Mouse (Mus musculus) neural tube, embryonic 15.5 days (tissue): ENCODE measurements around the gene Cct2. TPM values are rescaled to one million over a fixed set of nuclear protein-coding genes. Genes with fewer than 3 reads are reported as not detected.

Experiments used
- ATAC-seq: fragments of 200-750 bp; cut with Nextera tagmentation; 2 replicates; pipeline ENCODE4 v1.8.0; 2017; ENCODE audit warnings: mild to moderate bottlenecking, moderate TSS enrichment, moderate library complexity; ENCODE audit not compliant: low FRiP score
- H3K27ac ChIP-seq: fragments of 300-500 bp; sonication (generic); replicated peaks from 2 replicates; pipeline ENCODE4 v1.5.1; 2015; ENCODE audit warnings: mild to moderate bottlenecking, inconsistent platforms
- H3K27me3 ChIP-seq: fragments of 300-500 bp; sonication (generic); replicated peaks from 2 replicates; pipeline ENCODE4 v1.6.1; 2015; ENCODE audit warnings: inconsistent platforms
- H3K36me3 ChIP-seq: fragments of 300-500 bp; sonication (generic); 2 replicates; pipeline ENCODE4 v1.6.1; 2015; ENCODE audit warnings: inconsistent platforms
- H3K4me1 ChIP-seq: fragments of 300-500 bp; sonication (generic); 2 replicates; pipeline ENCODE4 v1.6.1; 2015; ENCODE audit warnings: inconsistent platforms
- H3K4me2 ChIP-seq: fragments of 300-500 bp; sonication (generic); 2 replicates; pipeline ENCODE4 v1.6.1; 2015; ENCODE audit warnings: inconsistent platforms, mild to moderate bottlenecking, moderate library complexity
- H3K4me3 ChIP-seq: fragments of 300-500 bp; sonication (generic); replicated peaks from 2 replicates; pipeline ENCODE4 v1.5.1; 2015; ENCODE audit warnings: mild to moderate bottlenecking, inconsistent platforms
- H3K9ac ChIP-seq: fragments of 300-500 bp; sonication (generic); replicated peaks from 2 replicates; pipeline ENCODE4 v1.6.1; 2015; ENCODE audit warnings: mild to moderate bottlenecking, inconsistent platforms
- H3K9me3 ChIP-seq: fragments of 300-500 bp; sonication (generic); replicated peaks from 2 replicates; pipeline ENCODE4 v1.6.1; 2016; ENCODE audit warnings: inconsistent platforms
- WGBS: fragments of 180-500 bp; shearing (Covaris S2); methylation state at CpG from one replicate; pipeline ENCODE4 v1.1.7; 2015; ENCODE audit warnings: mixed read lengths; 5-methylcytosine and 5-hydroxymethylcytosine counted together
- polyA plus RNA-seq: library from polyadenylated mRNA; unstranded; fragments of >200 nt; fragmentation: Nextera tagmentation; extraction: Ambion mirVana; gene quantifications from 2 replicates; pipeline ENCODE4 v1.2.1, GENCODE M21; 2015

Gene Cct2
- polyA plus RNA-seq, 1 experiment from 2014 or later: 247 TPM

DNA sequence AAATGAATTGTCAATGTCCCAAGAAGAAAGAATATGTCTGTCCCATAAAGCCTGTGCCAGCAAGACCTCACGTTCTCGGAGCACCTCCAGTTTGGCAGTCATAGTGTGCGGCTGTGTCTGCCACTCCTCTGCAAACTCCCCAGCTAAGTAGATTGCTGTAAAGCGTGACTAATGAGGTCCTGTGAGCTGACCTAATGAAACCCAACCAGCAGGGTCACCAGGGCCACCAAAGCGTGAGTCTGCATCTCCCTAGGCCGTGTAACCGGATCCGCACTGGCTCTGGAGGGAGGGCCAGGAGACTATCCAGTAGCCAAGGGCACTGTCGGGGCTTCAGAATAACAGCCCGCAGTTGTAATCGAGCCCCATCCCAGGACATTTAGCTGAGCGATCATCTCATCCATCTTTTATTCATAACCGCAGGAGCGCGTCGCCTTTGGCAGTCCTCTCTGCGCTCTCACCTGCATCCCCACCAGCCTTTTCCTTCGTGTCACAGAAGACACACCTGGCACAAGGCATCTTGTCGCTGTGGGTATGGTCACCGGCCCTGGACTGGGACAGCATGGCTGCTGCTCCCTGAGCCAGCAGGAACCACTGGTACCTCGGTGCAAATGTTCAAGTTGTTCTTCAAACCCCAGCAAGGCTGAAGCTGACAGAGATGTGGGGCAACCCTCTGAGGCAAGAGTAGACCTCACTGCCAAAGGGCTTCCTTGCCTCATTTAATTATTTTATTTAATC is 42.4 kb downstream of the Cct2 start:
- H3K4me3 ChIP-seq: no peak overlapping the region
- H3K36me3 ChIP-seq: no peaks in the 10 kb centered on the region
- no peaks in the 10 kb centered on the region for H3K9me3 ChIP-seq
- no peak overlapping the region for H3K27ac ChIP-seq
- ATAC-seq: no peak
- H3K9ac ChIP-seq: no peak overlapping the region
- H3K4me2 ChIP-seq: no peak overlapping the region
- no peaks in the 10 kb centered on the region for H3K27me3 ChIP-seq
- 0 out of 2 replicates have a peak, but pooled peaks cover 6% of the 10 kb centered on the region for H3K4me1 ChIP-seq
- 20% methylated on average over 21 of the region's 21 CpGs for WGBS

DNA sequence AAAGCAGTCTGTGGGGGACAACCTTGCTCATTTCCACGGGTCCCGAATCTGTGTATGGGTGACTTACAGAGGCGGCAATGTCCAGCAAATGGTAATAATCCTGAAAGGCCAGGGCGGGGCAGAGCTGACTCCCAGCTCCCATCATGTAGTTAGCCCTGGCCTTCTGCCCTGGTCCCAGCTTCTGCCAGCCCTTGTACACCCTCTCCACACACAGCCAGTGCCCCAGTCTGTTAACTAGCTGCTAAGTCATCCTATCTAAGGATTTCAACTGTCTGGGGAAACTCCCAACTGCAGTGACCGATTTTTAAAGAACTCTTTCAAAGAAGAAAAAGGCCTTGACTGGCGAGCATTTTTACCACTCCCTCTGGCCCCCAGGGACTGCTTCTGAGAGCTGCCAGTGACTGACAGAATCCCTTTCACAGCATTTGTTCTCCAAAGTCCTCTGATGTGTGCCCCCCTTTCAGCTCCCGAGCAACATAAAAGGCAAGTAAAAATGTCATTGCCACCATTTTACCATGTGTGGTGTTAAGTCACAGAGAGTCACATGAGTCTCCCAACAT is 45.3 kb downstream of the Cct2 start:
- Histone ChIP-seq H3K4me1 (0 out of 2 replicates have a peak, but pooled peaks cover 6% of the 10 kb centered on the region), H3K4me3 (no peak overlapping the region), H3K9ac (no peak overlapping the region), H3K4me2 (no peak overlapping the region), H3K9me3 (no peaks in the 10 kb centered on the region), H3K36me3 (no peaks in the 10 kb centered on the region), H3K27ac (no peak overlapping the region), H3K27me3 (no peaks in the 10 kb centered on the region)
- 46% methylated on average over 7 of the region's 7 CpGs for WGBS
- no peak for ATAC-seq

DNA sequence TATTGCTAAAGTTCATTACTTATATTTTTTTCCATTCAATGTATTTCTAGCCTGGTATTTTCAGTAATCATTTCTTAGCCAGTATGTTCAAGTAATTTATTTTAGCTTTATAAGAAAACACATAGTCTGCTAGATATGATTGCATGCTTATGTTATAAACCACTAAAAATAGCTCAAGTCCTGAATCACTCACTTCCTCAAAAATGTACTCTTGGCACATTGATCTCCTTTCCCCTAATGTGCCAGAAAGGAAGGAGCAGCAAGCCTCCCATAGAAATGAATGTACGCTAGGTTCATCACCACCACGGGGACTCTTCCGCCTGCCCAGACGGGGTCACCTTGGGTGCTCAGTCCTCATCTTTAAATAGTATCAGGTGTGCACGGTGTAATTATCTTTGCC is 49.0 kb downstream of the Cct2 start:
- no peak for ATAC-seq
- 78% methylated on average over 5 of the region's 5 CpGs for WGBS
- H3K9ac ChIP-seq: no peak overlapping the region
- no peak overlapping the region for H3K4me3 ChIP-seq
- H3K9me3 ChIP-seq: no peaks in the 10 kb centered on the region
- H3K4me1 ChIP-seq: 0 out of 2 replicates have a peak, but pooled peaks cover 3% of the 10 kb centered on the region
- no peaks in the 10 kb centered on the region for H3K36me3 ChIP-seq
- no peak overlapping the region for H3K4me2 ChIP-seq
- H3K27me3 ChIP-seq: no peaks in the 10 kb centered on the region
- H3K27ac ChIP-seq: no peak overlapping the region

GRCm38 (mm10) chr10:117013689-117014390 is 49.8 kb downstream of the Cct2 start:
- 11% methylated on average over 12 of the region's 12 CpGs for WGBS
- no peak overlapping the region for H3K4me3 ChIP-seq
- no peaks in the 10 kb centered on the region for H3K9me3 ChIP-seq
- ATAC-seq: peak; percentile 83
- H3K27me3 ChIP-seq: no peaks in the 10 kb centered on the region
- H3K9ac ChIP-seq: no peak overlapping the region
- 0 out of 2 replicates have a peak, but pooled peaks cover 3% of the 10 kb centered on the region for H3K4me1 ChIP-seq
- no peak overlapping the region for H3K27ac ChIP-seq
- H3K36me3 ChIP-seq: no peaks in the 10 kb centered on the region
- H3K4me2 ChIP-seq: peak overlapping the region; percentile 42

DNA sequence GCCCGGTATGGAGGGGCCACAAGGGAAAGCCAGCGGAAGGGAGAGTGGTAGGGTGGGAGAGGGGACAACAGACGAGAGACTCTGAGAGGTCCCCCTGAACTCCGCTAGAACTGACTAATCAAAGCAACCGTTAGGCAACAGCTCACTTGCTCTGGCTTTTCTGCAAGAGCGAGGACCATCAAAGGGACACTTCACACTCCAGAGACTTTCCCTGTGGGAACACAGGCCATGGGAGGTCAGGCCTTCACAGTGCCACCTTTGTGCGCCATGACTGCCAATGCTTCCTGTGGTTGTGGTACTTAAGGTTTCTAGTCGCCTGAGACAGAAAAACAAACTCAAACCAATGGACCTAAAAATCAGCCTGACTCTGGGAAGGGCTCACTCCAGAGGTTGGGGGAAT is 52.6 kb downstream of the Cct2 start:
- H3K9ac ChIP-seq: no peak overlapping the region
- H3K27me3 ChIP-seq: no peaks in the 10 kb centered on the region
- H3K27ac ChIP-seq: no peak overlapping the region
- H3K4me2 ChIP-seq: no peak overlapping the region
- no peaks in the 10 kb centered on the region for H3K4me1 ChIP-seq
- H3K9me3 ChIP-seq: no peaks in the 10 kb centered on the region
- 78% methylated on average over 8 of the region's 8 CpGs for WGBS
- ATAC-seq: no peak
- no peak overlapping the region for H3K4me3 ChIP-seq
- no peaks in the 10 kb centered on the region for H3K36me3 ChIP-seq

GRCm38 (mm10) chr10:117009691-117010090 is 53.9 kb downstream of the Cct2 start:
- Histone ChIP-seq H3K36me3 (no peaks in the 10 kb centered on the region), H3K27ac (no peak overlapping the region), H3K4me3 (no peak overlapping the region), H3K9ac (no peak overlapping the region), H3K27me3 (no peaks in the 10 kb centered on the region), H3K4me2 (no peak overlapping the region), H3K9me3 (no peaks in the 10 kb centered on the region), H3K4me1 (peaks cover 7% of the 10 kb centered on the region)
- WGBS: 86% methylated on average over 6 of the region's 6 CpGs
- ATAC-seq: no peak

GRCm38 (mm10) chr10:117005707-117006464 is 57.7 kb downstream of the Cct2 start:
- Histone ChIP-seq H3K36me3 (no peaks in the 10 kb centered on the region), H3K4me1 (peaks cover 12% of the 10 kb centered on the region), H3K9me3 (no peaks in the 10 kb centered on the region), H3K9ac (no peak overlapping the region), H3K27ac (no peak overlapping the region), H3K4me2 (no peak overlapping the region), H3K27me3 (no peaks in the 10 kb centered on the region), H3K4me3 (no peak overlapping the region)
- ATAC-seq: no peak
- WGBS: 66% methylated on average over 12 of the region's 12 CpGs

GRCm38 (mm10) chr10:117004695-117005094 is 58.9 kb downstream of the Cct2 start:
- Histone ChIP-seq H3K27ac (no peak overlapping the region), H3K36me3 (no peaks in the 10 kb centered on the region), H3K4me3 (no peak overlapping the region), H3K4me1 (peaks cover 12% of the 10 kb centered on the region), H3K27me3 (no peaks in the 10 kb centered on the region), H3K9me3 (no peaks in the 10 kb centered on the region), H3K4me2 (no peak overlapping the region), H3K9ac (no peak overlapping the region)
- 59% methylated on average over 5 of the region's 5 CpGs for WGBS
- no peak for ATAC-seq

Other genes with a start within 250 kb of the Cct2 start
- gene Myrfl, start 166.9 kb downstream of the Cct2 start, polyA plus RNA-seq: 0.27 TPM in 1 of 2 replicates, not detected in the other
- gene Rab3ip, start 113.0 kb downstream of the Cct2 start, polyA plus RNA-seq: 49.3 and 54.6 TPM in 2 replicates
- not detected in 2 replicates for gene Gm10271, start 91.2 kb downstream of the Cct2 start, polyA plus RNA-seq
- gene Best3, start 77.5 kb downstream of the Cct2 start, polyA plus RNA-seq: 0.10 and 0.14 TPM in 2 replicates
- not detected in 2 replicates for gene Lrrc10, start 18.5 kb downstream of the Cct2 start, polyA plus RNA-seq
- gene Frs2, start 84.7 kb upstream of the Cct2 start, polyA plus RNA-seq: 19.7 and 21.4 TPM in 2 replicates
- gene Yeats4, start 160.7 kb upstream of the Cct2 start, polyA plus RNA-seq: 86.6 and 95.3 TPM in 2 replicates
- not detected in 2 replicates for gene 9530003J23Rik, start 174.9 kb upstream of the Cct2 start, polyA plus RNA-seq
- gene Lyz2, start 218.5 kb upstream of the Cct2 start, polyA plus RNA-seq: 29.0 and 48.7 TPM in 2 replicates
- 0.12 and 0.63 TPM in 2 replicates for gene Lyz1, start 229.1 kb upstream of the Cct2 start, polyA plus RNA-seq